Mouse (Mus musculus) lung, adult 18-20 months (tissue): ENCODE measurements around the gene Tas2r118.

Experiments
- DNase-seq, 2 experiments: peaks; one replicate each; pipeline ENCODE4 v3.0.0; 2022; ENCODE audit warnings: mixed read lengths in 2 of 2

Gene Tas2r118

DNA sequence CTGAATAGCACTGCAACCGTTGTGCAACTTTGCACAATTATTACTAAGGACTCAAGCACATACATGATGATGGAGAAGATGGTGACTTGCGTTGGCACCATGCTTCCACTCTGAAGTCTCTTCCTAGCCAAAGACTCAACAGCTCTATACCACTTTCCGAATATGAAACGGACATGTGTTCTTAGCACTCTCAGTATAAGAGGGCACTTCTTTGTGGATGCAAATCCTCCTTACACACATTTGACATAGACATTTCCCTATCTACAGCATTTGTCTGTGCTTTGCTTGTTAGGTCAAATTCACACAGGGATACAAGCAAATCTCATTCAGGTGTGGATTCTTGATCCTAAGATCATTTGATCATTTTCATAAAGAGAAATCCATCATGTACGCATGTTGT, at the start of gene Tas2r118:
Tas2r118 (minus strand) TSS at position 101 of the 400 bp plus-strand sequence.
- DNase-seq = no peak

DNA sequence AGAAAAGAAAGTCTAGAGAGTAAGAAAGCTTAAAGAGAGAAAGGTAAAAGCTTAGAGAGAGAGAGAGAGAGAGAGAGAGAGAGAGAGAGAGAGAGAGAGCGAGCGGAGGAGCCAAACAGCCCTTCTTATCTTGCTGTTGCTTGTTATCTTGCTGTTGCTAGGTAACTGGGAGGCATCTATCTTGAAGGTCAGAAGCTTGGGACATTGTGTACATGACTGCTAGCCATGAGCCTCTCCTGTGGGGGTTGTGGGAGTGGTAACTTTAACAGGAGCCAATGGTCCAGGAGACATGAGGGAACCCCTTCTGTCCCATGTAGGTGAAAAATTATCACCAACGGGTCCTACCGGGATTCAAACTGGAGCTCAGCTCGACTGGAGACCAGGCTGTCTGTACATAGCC, 48.5 kb upstream of the Tas2r118 start:
- DNase-seq = no peak

DNA sequence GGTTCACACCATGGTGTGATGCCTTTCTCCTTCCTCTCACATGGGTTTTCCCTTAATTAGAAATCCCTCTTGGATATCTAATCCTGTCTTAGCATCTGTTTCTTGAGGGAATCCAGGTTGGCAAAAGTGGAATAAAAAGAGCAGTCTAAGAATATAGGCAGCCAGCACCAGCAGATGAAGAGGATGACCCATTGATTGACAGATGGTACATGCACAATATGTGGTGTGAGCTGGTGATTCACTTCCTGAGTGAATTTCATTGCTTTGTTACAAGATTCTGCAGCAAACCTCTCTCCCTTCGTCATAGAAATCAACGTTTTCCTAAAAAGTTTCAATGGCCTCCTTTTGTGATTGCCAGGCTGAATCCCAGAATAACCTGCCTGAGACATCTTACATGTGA, 23.4 kb upstream of the Tas2r118 start:
- DNase-seq = no peak

DNA sequence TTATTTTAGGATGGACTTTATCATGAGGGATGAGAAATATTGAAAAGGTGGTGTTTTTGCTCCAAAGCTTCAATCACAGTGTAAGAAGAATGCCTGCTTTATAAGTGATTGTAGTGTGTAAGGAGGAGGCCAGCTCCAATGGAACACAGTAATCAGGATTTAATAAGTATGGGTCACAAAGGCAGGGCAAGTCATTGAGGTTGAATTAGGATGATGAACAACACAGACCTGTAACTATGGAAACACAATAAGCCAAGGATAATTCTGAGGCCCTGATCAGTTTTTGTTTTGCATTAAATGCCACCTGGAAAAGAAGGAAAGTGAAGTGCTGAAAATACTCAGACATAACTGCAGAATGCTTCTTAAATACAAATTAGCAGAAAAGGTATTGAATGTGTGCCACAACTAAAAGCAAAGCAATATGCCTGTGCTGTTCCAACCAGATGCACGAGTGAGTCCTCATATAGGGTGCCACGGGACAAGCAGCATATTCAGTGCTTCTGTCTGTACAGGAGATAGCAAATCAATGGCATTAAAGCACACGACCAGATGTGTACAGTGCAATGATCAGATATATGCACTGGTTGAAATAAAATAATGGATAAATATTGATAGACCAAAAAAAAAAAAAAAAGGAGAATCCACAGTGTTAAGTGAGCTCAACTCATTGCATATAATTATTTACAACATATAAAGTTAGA, 21.0 kb upstream of the Tas2r118 start:
- no peak for DNase-seq

DNA sequence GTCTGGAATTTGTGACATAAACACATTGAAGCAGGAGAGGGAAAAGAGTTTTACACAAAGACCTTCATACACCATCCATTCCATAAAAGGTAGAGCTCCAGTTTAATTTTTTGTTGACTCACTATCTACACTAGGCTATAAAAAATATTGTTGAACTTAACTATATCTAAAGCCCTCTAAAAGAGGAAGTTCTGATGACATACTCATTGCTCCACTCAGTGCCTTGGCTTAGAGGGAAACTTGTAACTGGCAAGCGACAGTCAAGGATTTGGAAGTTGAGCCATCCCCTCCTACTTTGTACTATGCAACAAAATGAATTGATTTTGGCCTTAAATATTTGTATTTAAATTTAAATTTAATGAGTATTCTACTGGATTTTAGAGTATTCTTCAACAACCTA, 16.4 kb upstream of the Tas2r118 start:
- DNase-seq = no peak

DNA sequence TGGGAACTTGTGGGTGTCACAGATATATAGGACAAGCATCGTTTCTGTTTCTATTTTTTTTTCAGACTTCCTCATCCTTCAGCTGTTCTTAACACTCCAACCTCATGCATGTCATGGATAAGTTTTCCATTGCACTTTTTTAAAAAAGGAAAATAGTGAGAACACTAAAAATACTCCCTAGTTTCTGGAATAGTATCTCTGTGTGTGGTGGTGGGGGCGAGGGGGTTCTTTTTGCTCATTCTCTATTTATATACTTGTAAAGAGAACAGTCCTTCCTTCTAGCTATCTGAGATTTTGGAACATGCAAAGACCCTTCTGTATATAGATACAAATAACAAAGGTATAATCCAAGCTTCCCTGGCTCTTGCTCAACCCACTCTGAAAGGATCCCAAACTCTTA, 2.9 kb downstream of the Tas2r118 start:
- no peak for DNase-seq

DNA sequence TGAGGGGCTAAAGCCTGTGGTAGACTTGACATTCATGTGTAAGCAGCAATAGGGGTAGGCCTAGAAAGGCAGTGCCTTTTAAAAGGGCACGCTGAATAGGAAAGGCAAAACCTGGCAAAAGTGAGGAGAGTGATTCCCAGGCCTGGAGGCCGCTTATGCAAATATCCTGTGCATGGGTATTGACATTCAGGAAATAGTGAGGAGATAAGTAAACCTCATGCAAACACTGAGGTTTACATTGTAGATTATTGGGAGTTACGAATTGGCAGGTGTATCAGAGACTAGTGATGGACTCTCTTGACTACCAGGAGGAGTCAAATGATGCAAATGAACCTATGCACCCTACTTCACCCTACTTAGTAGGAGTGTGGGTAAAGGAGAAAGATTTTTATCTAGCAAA, 3.9 kb downstream of the Tas2r118 start:
- no peak for DNase-seq

DNA sequence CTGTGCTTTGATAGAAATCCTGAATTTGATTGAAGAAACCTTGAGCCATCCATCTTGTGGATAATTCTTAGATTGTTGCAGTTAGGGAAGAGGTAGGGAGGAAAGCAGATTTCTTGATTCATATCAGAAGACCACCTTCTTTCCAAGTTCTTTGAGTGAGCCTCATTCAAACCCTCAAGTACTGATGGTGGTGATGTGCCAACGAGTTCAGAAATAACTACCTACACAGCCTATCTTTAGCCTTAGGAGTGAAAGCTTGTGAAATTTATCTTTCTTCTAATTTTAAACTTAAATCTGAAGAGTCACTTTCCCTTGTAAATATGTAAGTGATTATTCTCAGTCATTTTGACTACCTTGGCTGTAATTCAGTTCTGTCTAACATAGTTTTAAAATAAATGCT, 6.1 kb downstream of the Tas2r118 start:
- no peak for DNase-seq

DNA sequence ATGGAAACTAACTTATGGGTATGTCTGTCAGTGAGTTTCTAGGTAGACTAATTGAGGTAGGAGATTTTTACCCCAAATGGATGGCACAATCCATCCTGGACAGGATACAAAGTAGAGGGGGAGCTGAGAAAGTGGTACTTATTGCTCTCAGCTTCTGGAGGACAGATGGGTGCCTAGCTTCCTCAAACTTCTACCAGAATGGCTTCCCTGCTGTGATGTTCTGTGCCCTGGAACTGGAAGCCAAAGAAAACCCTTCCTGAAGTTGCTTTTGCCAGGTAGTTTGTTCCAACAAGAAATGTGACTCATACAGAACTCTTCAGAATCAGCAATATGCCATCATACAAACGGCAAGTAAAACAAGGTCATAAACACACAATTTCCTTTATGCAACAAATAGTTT, 29.1 kb downstream of the Tas2r118 start:
- no peak for DNase-seq

DNA sequence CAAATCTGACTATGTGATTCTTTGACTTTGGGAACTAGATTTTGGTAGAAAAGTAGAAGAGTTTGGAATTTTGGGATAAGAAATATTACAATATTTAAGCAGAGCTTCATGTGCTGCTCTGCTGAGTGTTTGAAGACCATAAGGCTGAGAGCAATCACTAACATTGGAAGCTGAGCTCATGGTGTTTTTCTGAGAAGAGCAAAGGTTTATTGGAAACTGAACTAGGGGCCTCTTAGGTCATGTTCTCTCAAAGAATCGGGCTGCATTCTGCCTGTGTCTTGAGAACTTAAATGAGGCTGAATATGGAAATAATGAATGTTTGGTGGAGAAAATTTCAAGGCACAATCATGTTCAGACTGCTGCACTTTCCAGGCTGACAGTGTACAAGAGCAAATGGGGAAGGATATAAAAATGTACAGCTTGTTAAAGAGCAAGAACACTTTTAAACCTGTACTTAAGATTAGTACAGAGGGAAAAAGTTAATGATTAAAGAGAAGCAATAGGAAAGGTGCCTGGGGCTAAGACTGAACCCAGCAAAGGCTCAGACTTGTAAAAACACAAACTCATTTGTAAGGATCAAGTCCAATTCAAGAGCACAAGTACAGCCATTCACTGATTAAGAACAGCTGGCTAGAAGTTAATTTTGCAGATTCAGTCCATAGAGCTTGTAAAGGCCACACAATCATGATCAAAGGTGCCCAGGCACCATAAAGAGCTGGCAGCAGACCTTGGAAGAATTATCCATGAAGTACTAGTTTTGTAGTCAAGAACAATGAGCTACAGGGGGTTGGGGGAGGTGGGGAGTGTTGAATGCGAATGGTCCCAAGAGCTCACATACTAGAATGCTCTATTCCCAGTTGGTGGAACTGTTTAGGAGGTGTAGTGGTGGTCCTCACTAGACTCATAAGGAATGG, 31.0 kb downstream of the Tas2r118 start:
- no peak for DNase-seq

DNA sequence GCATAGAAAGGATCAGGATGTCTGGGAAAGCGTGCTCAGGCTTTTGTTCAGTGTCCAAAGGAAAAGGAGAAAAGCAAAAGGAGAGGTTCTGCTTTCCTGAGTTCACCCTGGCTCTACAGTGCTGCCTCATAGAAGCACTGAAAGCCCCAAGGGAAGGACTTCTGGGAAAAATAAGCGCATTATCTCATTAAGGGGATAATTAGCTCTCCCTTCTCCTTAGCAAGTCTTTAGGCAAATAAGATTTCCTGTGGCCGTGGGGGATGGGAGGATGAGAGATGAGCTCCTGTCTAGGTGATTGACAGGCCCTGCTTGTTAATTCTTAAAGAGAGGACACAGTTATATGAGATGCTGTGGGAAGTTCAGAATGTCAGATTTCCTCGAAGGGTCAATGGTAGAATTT, 33.4 kb downstream of the Tas2r118 start:
- no peak for DNase-seq

DNA sequence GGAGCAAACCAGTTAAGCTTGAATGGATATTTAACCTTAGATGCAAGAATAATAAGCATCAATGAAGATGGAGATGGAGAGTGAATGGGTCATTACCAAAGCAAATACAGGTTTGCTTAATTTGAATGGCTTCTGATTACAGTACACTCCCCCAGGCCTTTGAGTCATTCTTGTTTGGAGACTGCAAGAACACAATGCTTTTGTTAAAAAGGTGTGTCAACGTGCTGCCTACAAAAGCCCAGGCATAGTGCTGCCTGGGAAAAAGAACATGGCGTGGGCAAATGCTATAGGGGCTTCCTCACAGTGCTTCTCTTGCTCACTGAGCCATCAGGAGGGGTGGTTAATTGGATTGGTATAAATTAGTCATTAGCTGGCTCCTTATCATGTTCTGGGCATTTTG, 46.1 kb downstream of the Tas2r118 start:
- no peak for DNase-seq
